Mouse (Mus musculus) bone marrow macrophage, adult 2 months (primary cell): ENCODE results near the gene Trpt1. TPM values are rescaled to one million over a fixed set of nuclear protein-coding genes. Genes with fewer than 3 reads are reported as not detected.

ENCODE experiments used
- H3K27ac ChIP-seq: 2 replicates; pipeline ENCODE4 v1.5.1; 2012; ENCODE audit warnings: low read depth, low read length; ENCODE audit not compliant: insufficient read depth
- H3K4me1 ChIP-seq: 2 replicates; pipeline ENCODE4 v1.6.1; 2012; ENCODE audit warnings: low read length; ENCODE audit not compliant: control insufficient read depth, insufficient read depth
- H3K4me3 ChIP-seq: 2 replicates; pipeline ENCODE4 v1.5.1; 2012; ENCODE audit warnings: mild to moderate bottlenecking, low read length, moderate library complexity; ENCODE audit not compliant: insufficient read depth
- CTCF ChIP-seq: IDR thresholded peaks from 2 replicates; pipeline ENCODE4 v1.5.1; 2012; ENCODE audit warnings: low read depth, mild to moderate bottlenecking, low read length, moderate library complexity
- POLR2A ChIP-seq: IDR thresholded peaks from 2 replicates; pipeline ENCODE4 v1.6.1; 2012; ENCODE audit warnings: mild to moderate bottlenecking, low read depth, low read length, borderline replicate concordance
- polyA plus RNA-seq: library from polyadenylated mRNA; stranded (reverse); fragments of >200 nt; gene quantifications from 2 replicates; pipeline ENCODE4 v1.2.4, GENCODE M21; 2012; ENCODE audit not compliant: missing spikeins, insufficient read depth, insufficient read length

The Trpt1 gene
- polyA plus RNA-seq, 1 experiment = 1.7 TPM

GRCm38 (mm10) chr19:7014481-7015135 lies 18.7 kb downstream of the Trpt1 start:
- H3K4me1 ChIP-seq = peaks cover 14% of the 10 kb centered on the region
- TF ChIP-seq CTCF = no peak

GRCm38 (mm10) chr19:7017541-7018457 lies 21.9 kb downstream of the Trpt1 start:
- Histone ChIP-seq H3K27ac (peak overlapping the region; percentile 99), H3K4me3 (peak overlapping the region; percentile 75), H3K4me1 (peaks cover 21% of the 10 kb centered on the region)
- TF ChIP-seq POLR2A (no peak), CTCF (no peak)

More at GRCm38 (mm10) chr19:7014481-7015135, 18.7 kb downstream of the Trpt1 start:
- H3K4me3 ChIP-seq = no peak overlapping the region
- no peak overlapping the region for H3K27ac ChIP-seq

- TF ChIP-seq CTCF = no peak
- peak; percentile 57; the same call in 1 of the 2 replicates for TF ChIP-seq POLR2A
- Histone ChIP-seq H3K4me3 (peak overlapping the region; percentile 75), H3K4me1 (peaks cover 20% of the 10 kb centered on the region), H3K27ac (peak overlapping the region; percentile 99)
These were observed 22.6 kb downstream of the Trpt1 start for GRCm38 (mm10) chr19:7018546-7018945.

GRCm38 (mm10) chr19:7019191-7019590 lies 23.3 kb downstream of the Trpt1 start, which contains the start of gene Fermt3:
Gene Fermt3, minus strand, starts transcription at chr19:7019469.
- peaks cover 19% of the 10 kb centered on the region for H3K4me1 ChIP-seq
- peak within 1 kb of the TSS; percentile 75 for H3K4me3 ChIP-seq
- TF ChIP-seq POLR2A = no peak
- no peak for TF ChIP-seq CTCF
- H3K27ac ChIP-seq = peak within 1 kb of the TSS; percentile 99

GRCm38 (mm10) chr19:7020224-7020641 lies 24.3 kb downstream of the Trpt1 start:
- no peak for TF ChIP-seq POLR2A
- TF ChIP-seq CTCF = peak; percentile 90
- Histone ChIP-seq H3K27ac (peak overlapping the region; percentile 99), H3K4me3 (no peak overlapping the region), H3K4me1 (peaks cover 19% of the 10 kb centered on the region)

- TF ChIP-seq POLR2A (no peak), CTCF (no peak)
- H3K27ac ChIP-seq = no peak overlapping the region
- H3K4me3 ChIP-seq = no peak overlapping the region
- H3K4me1 ChIP-seq = no peaks in the 10 kb centered on the region
These were observed 33.6 kb downstream of the Trpt1 start for GRCm38 (mm10) chr19:7029531-7029930.

- no peak overlapping the region for H3K27ac ChIP-seq
- peaks cover 9% of the 10 kb centered on the region for H3K4me1 ChIP-seq
- no peak for TF ChIP-seq CTCF
- no peak overlapping the region for H3K4me3 ChIP-seq
These were observed 38.1 kb downstream of the Trpt1 start for GRCm38 (mm10) chr19:7034006-7034405.

GRCm38 (mm10) chr19:7039088-7039720 lies 43.3 kb downstream of the Trpt1 start:
- Histone ChIP-seq H3K4me3 (peak overlapping the region; percentile 85), H3K27ac (no peak overlapping the region; the same call in 1 of the 2 replicates), H3K4me1 (peaks cover 11% of the 10 kb centered on the region)
- TF ChIP-seq CTCF (no peak), POLR2A (no peak)

GRCm38 (mm10) chr19:7039841-7040636 lies 44.1 kb downstream of the Trpt1 start, which contains the start of gene Stip1:
Gene Stip1, minus strand, starts transcription at chr19:7039967.
- H3K4me3 ChIP-seq = peak within 1 kb of the TSS; percentile 85
- H3K4me1 ChIP-seq = peaks cover 11% of the 10 kb centered on the region
- H3K27ac ChIP-seq = peak within 1 kb of the TSS; percentile 61
- TF ChIP-seq POLR2A (no peak), CTCF (no peak)
